Mouse (Mus musculus) left cerebral cortex, postnatal 4 days (tissue): ENCODE measurements around the gene Mchr1. TPM values are rescaled to one million over a fixed set of nuclear protein-coding genes. Genes with fewer than 3 reads are reported as not detected.
"Not testable (repeated sequence)": the region's sequence is repeated elsewhere in the genome, so short reads cannot be mapped to it uniquely, and the experiment has no call there.

ENCODE experiments used
- DNase-seq: peaks from one replicate; pipeline ENCODE4 v3.0.0-alpha.2; 2022
- intact Hi-C: fragments of 180-260 bp; cut with DNase I; formaldehyde crosslinking; loops from one replicate; pipeline ENCODE4 v1.15.1; 2025
- total RNA-seq, 2 experiments: library from RNA; stranded (reverse); gene quantifications; 2 replicates each; pipeline ENCODE4 v1.2.3; 2021

Mchr1 gene
- total RNA-seq, result 1 to 10 TPM; 3.4 TPM

- intact Hi-C loops, result no loop called here
These were observed at the start of gene Mchr1 for GRCm38 (mm10) chr15:81235086-81235920. Gene Mchr1 (plus strand): TSS chr15:81235499.

GRCm38 (mm10) chr15:81189061-81189460 lies 46.2 kb upstream of the Mchr1 start:
- DNase-seq, result no peak
- intact Hi-C loops, result no loop called here

More at GRCm38 (mm10) chr15:81235086-81235920, at the start of gene Mchr1:
- DNase-seq, result peak; percentile 60

- DNase-seq, result peak; percentile 65
- intact Hi-C loops, result no loop called here
These were observed 45.2 kb upstream of the Mchr1 start for GRCm38 (mm10) chr15:81190011-81190629.

- DNase-seq, result peak; percentile 99
- intact Hi-C loops, result no loop called here
These were observed 44.6 kb upstream of the Mchr1 start, which contains the start of gene Mrtfa for GRCm38 (mm10) chr15:81190630-81191178. Gene Mrtfa (minus strand): TSS chr15:81190757.

GRCm38 (mm10) chr15:81191303-81191702 lies 44.0 kb upstream of the Mchr1 start:
- intact Hi-C loops, result no loop called here
- DNase-seq, result no peak

GRCm38 (mm10) chr15:81192316-81192715 lies 43.0 kb upstream of the Mchr1 start:
- intact Hi-C loops, result no loop called here

GRCm38 (mm10) chr15:81192858-81193257 lies 42.4 kb upstream of the Mchr1 start:
- DNase-seq, result no peak
- intact Hi-C loops, result no loop called here

More at GRCm38 (mm10) chr15:81192316-81192715, 43.0 kb upstream of the Mchr1 start:
- DNase-seq, result no peak

GRCm38 (mm10) chr15:81194791-81195190 lies 40.5 kb upstream of the Mchr1 start:
- DNase-seq, result no peak
- intact Hi-C loops, result loop anchor here (5.0 kb wide), 1 partner anchor 117 kb away; no protein-coding TSS in a partner anchor

- intact Hi-C loops, result loop anchor here (5.0 kb wide), 1 partner anchor 118 kb away; no protein-coding TSS in a partner anchor
- no peak for DNase-seq
These were observed 39.9 kb upstream of the Mchr1 start for GRCm38 (mm10) chr15:81195447-81195846.

GRCm38 (mm10) chr15:81197197-81197596 lies 38.1 kb upstream of the Mchr1 start:
- no peak for DNase-seq
- intact Hi-C loops, result loop anchor here (5.0 kb wide), 1 partner anchor 120 kb away; no protein-coding TSS in a partner anchor

- intact Hi-C loops, result loop anchor here (2.0 to 5.0 kb wide), 2 partner anchors 121 to 172 kb away; no protein-coding TSS in a partner anchor
- no peak for DNase-seq
These were observed 36.9 kb upstream of the Mchr1 start for GRCm38 (mm10) chr15:81198447-81198846.

GRCm38 (mm10) chr15:81199372-81199959 lies 35.8 kb upstream of the Mchr1 start:
- peak; percentile 75 for DNase-seq
- intact Hi-C loops, result loop anchor here (2.0 to 5.0 kb wide), 2 partner anchors 122 to 173 kb away; no protein-coding TSS in a partner anchor

- intact Hi-C loops, result no loop called here
- DNase-seq, result no peak
These were observed 32.8 kb upstream of the Mchr1 start for GRCm38 (mm10) chr15:81202462-81202861.

- DNase-seq, result no peak
- intact Hi-C loops, result no loop called here
These were observed 24.8 kb upstream of the Mchr1 start for GRCm38 (mm10) chr15:81210496-81210895.

- no peak for DNase-seq
- intact Hi-C loops, result no loop called here
These were observed 22.3 kb upstream of the Mchr1 start for GRCm38 (mm10) chr15:81212976-81213375.

- no peak for DNase-seq
- intact Hi-C loops, result no loop called here
These were observed 18.2 kb upstream of the Mchr1 start for GRCm38 (mm10) chr15:81216906-81217653.

- DNase-seq, result no peak
- intact Hi-C loops, result no loop called here
These were observed 16.2 kb upstream of the Mchr1 start for GRCm38 (mm10) chr15:81219054-81219453.

GRCm38 (mm10) chr15:81220051-81220450 lies 15.2 kb upstream of the Mchr1 start:
- DNase-seq, result peak; percentile 18
- intact Hi-C loops, result not testable (repeated sequence)

GRCm38 (mm10) chr15:81221446-81221845 lies 13.9 kb upstream of the Mchr1 start:
- intact Hi-C loops, result no loop called here

GRCm38 (mm10) chr15:81225016-81225415 lies 10.3 kb upstream of the Mchr1 start:
- intact Hi-C loops, result no loop called here
- no peak for DNase-seq

More at GRCm38 (mm10) chr15:81221446-81221845, 13.9 kb upstream of the Mchr1 start:
- DNase-seq, result no peak
